Mouse (Mus musculus): ENCODE measurements around the gene Crlf1.

GRCm38 (mm10) chr8:70445988-70446387 is 47.0 kb upstream of the Crlf1 start:
- no peak for TF ChIP-seq TAL1 (IDR thresholded peaks at IDR 0.05; ENCODE audit: low read length)
- TF ChIP-seq GATA1 (IDR thresholded peaks at IDR 0.05; ENCODE audit: low read length): no peak

Measured in erythroblast, embryonic 14.5 days (primary cell).